Mouse (Mus musculus): Measurements from ENCODE around the gene Gnmt.

- TF ChIP-seq POLR2A (IDR thresholded peaks at IDR 0.05; ENCODE audit: insufficient read length, low read depth): no peak
- no peak for TF ChIP-seq TCF12 (IDR thresholded peaks at IDR 0.05; ENCODE audit: insufficient read depth, poor library complexity, severe bottlenecking)
- TF ChIP-seq MYOD1 (IDR thresholded peaks at IDR 0.05; ENCODE audit: control insufficient read depth in 1 of 3, insufficient read length in 2 of 3, low read depth in 2 of 3): no peak
- no peak for TF ChIP-seq POLR2AphosphoS2 (IDR thresholded peaks at IDR 0.05; ENCODE audit: insufficient read length, low read depth)
- TF ChIP-seq CEBPB (IDR thresholded peaks at IDR 0.05; ENCODE audit: insufficient read depth, poor library complexity, severe bottlenecking): no peak
- TF ChIP-seq MAX (IDR thresholded peaks at IDR 0.05; ENCODE audit: low read depth): no peak
These were observed 7.9 kb downstream of the Gnmt start for GRCm38 (mm10) chr17:46721077-46721476.

All from myocyte (in vitro differentiated cells).